Mouse (Mus musculus): Measurements from ENCODE around the gene Zfp472.

The Zfp472 gene

DNA sequence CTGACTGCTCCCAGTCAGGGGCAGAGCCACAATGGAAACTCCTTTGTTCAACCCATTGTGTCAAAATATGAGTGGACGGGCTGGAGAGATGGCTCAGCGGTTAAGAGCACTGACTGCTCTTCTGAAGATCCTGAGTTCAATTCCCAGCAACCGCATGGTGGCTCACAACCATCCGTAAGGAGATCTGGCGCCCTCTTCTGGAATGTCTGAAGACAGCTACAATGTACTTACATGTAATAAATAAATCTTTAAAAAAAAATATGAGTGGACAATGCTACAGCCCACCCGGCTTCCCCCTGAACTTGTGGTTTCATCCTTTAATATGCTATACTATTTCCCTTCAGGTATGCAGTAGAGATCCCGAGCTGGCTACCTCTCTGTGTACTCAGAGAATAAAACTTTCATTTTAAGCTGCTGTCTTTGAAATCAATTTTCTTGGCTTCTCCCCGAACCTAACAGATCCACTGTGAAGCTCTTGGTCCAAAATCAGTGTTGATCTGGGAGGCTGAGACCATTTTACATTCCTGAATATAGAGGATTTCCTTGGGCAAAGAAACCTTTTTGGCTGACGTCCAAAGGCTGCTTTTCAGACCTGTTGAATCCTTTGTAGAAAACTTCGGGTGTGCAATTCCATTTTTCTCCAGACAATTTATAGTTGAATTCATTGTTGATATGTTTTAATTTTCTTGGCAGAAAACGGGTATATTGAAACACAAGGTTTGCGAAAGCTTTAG is 26.5 kb downstream of the Zfp472 start:
- in situ Hi-C loops (cut with MboI; ENCODE audit: low pct_unique_long_range_greater_than_20kb in 1 of 2, low sequenced_read_pairs in 2 of 2, unreplicated experiment in 1 of 2): no loop called here

DNA sequence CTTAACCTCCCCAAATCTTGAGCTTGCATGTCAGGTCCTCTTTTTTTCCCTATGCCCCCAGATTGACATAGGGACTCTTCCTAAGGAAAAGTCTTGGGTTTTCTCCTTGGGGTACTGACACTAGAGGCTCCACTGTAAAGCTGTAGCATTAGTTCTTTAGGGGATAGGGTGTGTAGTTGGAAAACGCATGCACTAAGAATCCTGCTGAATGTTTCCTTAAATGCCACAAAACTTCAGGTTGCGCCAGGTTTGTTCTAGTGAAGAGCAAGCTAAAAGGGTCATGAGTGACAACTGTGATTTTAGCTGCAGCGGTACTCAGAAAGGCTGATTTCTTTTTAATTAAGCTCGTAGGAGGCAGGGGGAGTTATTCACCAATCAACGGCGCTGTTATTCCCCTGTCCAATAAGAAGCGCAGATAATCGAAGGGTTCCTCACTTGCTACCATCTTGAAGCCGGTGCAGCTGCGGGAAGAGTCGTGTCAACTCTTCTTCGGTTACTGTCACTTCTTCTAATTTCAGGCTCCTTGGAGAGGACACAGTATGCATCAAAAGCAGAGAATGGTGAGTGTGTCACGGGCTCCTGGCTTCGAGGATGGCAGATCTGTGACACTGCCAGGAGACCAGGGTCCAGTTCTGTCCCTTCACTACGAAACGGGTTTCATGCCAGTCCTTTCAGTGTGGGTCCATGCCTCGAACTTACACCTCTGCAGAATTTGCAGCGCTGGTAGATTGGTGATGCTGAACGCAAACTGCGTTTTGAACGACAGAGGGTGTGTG is 27.3 kb downstream of the Zfp472 start, which contains the start of gene Zfp952:
TSS of gene Zfp952 (plus strand) at position 431 of the 776 bp plus-strand sequence.
- in situ Hi-C loops (cut with MboI; ENCODE audit: low pct_unique_long_range_greater_than_20kb in 1 of 2, low sequenced_read_pairs in 2 of 2, unreplicated experiment in 1 of 2): no loop called here

DNA sequence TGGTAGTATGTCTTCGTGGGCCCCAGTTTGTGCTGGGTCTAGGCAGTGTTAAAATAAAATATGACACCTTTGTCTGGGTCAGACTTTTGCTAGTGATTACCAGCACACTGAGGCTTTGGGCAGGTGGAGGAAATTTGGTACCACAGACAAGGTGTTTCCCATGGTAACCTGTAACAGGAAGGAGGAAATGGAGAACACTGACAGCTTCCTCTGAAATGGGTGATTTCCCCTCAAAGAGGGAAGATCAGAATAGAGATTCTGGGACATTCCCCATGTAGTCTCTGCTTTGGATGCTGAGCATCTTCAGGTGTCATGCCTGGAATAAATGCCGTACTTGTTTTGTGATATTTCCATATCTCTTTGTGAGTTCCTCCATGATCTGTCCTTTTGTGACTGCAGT is 32.9 kb downstream of the Zfp472 start:
- in situ Hi-C loops (cut with MboI; ENCODE audit: low pct_unique_long_range_greater_than_20kb in 1 of 2, low sequenced_read_pairs in 2 of 2, unreplicated experiment in 1 of 2): no loop called here

DNA sequence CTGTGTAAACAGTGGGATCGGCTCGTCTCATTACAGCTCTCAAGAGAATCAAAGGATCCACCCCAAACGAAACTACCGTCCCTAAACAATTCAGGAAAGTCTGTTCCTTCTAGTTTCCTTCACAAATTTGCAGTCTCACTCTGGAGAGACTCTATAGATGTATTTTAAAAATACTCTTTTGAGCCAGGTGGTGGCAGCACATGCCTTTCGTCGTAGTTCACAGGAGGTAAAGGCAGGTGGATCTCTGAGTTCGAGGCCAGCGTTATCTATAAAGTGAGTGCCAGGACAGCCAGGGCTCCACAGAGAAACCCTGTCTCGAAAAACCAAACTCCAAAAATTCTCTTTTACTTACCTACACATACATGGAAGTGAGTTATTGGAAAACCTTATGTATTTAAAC is 42.7 kb downstream of the Zfp472 start:
- in situ Hi-C loops (cut with MboI; ENCODE audit: low pct_unique_long_range_greater_than_20kb in 1 of 2, low sequenced_read_pairs in 2 of 2, unreplicated experiment in 1 of 2): loop anchor here (25.0 kb wide), 2 partner anchors 304 to 479 kb away; no protein-coding TSS in a partner anchor

DNA sequence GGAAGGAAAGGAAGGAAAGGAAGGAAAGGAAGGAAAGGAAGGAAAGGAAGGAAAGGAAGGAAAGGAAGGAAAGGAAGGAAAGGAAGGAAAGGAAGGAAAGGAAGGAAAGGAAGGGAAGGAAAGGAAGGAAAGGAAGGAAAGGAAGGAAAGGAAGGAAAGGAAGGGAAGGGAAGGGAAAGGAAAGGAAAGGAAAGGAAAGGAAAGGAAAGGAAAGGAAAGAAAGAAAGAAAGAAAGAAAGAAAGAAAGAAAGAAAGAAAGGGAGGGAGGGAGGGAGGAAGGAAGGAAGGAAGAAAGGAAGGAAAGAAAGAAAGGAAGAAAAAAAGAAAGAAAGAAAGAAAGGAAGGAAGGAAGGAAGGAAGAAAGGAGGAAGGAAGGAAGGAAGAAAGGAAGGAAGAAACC is 54.8 kb downstream of the Zfp472 start:
- in situ Hi-C loops (cut with MboI; ENCODE audit: low pct_unique_long_range_greater_than_20kb in 1 of 2, low sequenced_read_pairs in 2 of 2, unreplicated experiment in 1 of 2): loop anchor here (5.0 to 25.0 kb wide), 3 partner anchors 52 to 467 kb away; no protein-coding TSS in a partner anchor

Measured in mouse embryonic stem cell (cell line).